Mouse (Mus musculus) liver (tissue): ENCODE results near the gene Dnajc1.
A peak's percentile ranks its signal among the peaks of the same experiment; 100 is the strongest.

Experiments
- DNase-seq: peaks from one replicate; pipeline ENCODE4 v3.0.0-alpha.2; 2020; ENCODE audit warnings: mixed read lengths

Dnajc1 gene

DNA sequence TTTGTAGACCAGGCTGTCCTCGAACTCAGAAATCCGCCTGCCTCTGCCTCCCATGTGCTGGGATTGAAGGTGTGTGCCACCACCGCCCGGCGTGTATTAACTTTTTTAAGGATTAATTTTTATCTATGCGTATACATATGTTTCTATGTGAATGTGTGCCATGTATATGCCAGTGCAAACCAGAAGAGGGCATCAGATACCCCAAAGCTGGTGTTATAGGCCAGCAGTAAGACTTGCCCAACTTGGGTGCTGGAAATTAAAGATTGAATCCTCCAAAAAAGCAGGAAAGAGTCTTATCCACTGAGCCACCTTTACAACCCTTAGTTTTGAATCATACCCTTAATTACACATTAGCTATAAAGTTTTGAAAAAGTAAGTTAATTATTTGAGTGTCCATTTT lies 107.5 kb downstream of the Dnajc1 start:
- DNase-seq = no peak

DNA sequence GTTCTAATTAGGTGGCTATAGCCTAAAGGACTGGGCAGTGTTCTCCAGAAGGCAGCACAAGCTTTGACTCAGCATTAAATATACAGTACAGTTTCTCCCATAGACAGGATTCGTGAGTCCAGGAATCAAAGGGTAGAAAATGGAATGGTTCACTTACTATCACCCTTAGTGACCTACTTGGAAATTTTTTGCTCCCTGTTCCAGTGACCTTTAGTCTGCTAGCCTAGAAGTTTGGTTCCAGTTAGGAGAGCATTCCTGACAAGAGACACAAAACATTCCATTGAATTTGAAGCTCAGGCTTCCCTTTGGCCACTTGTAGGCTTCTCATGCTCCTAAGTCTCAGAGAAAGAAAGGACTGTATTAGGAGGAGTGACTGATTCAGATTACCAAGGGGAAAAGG lies 126.9 kb downstream of the Dnajc1 start:
- no peak for DNase-seq

DNA sequence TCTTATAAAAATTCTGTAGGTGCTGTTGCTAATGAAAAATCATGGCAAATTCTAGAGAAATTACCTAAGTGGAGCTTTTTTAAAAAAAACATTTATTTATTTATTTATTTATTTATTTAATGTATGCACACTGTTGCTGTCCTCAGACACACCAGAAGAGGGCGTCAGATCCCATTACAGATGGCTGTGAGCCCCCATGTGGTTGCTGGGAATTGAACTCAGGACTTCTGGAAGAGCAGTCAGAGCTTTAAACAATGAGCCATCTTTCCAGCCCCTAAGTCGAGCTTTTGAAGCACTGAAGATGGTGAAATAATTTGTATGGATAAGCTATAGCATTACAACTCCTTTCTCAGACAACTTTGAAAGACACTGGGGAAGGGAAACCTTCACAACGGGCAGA lies 128.1 kb downstream of the Dnajc1 start:
- DNase-seq = no peak

DNA sequence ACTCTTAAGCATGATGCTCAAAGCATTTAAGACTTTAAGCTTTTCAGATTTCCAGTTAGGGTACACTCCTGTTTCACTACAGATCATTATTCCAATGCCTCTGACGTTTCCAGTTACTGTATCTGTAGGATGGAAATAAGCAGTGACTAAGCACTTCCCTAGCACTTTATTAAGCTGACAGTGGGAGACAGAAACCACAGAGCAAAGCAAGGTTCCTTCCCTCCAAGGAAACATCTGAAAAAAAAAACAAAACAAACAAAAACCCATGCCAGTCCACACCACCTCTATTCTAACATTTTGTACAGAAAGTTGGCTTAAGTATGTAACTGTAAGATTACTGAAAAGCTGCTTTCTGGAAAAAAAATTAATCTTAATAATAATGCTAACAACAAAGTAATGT lies 130.3 kb downstream of the Dnajc1 start:
- no peak for DNase-seq

DNA sequence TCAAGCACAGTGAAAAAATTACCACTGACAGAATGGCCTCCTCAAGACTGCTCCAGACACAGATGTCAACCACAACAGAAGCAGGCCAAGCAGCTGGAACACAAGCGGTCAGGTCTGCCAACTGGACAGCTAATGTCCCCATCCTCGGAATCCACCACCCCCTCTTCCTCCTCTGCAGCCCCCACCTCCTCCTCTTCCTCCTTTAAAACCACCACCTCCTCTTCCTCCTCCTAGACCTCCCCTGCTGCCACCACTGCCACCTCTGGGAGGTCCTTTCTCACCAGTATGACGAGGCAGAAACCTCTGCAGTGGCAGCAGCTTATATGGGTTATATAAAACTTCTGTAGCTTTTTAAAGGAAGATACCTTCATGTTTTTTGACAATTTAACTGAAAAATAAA lies 143.4 kb downstream of the Dnajc1 start:
- DNase-seq = no peak

DNA sequence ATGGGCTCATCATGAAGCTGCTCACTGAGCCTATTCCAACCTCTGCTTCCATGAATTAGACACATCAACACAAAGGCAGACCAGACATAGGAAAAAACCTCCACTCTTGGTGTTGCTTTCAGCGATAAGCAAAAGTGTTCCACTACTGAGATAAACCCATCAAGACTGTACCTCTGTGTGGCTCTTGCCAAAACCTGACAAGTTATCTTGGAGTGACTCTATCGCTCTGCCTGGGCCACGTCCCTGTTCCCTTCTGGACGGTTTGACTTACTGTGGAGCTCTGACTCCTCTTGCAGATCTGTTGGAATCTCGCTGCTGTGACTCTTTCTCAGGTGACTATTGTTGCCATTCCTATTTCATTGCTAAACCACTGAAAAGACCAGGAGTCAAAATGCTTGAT lies 157.1 kb downstream of the Dnajc1 start:
- no peak for DNase-seq

DNA sequence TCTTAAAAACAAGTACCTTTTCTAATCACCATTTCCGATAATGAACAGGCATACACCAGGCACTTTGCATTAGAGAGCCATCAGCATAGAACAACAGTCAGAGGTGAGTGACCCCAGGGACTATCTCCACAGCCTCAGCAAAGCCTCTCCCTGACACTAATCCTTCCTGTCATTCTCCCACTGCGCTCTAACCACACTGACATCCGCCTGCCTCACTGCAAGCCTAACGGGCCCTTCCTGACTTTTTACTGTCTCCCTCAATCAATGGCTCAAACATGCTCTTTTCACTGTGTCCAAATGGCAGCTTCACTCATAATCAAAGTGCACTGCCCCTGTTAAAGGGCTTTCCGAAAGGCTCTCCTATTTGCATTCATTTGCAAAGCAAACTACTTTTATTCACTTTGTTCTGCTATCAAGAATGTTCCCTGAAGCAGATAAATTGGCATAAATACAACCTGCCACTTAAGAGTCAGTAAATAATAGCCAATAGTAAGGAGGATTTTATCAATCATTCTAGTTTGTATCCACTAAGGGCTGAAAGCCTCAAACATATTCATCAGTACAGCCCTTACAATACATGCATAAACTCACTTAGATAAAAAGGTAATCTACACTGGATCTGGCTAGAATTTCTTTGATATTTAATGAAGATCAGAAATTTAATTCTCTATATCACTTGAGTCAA lies 159.6 kb downstream of the Dnajc1 start:
- no peak for DNase-seq

DNA sequence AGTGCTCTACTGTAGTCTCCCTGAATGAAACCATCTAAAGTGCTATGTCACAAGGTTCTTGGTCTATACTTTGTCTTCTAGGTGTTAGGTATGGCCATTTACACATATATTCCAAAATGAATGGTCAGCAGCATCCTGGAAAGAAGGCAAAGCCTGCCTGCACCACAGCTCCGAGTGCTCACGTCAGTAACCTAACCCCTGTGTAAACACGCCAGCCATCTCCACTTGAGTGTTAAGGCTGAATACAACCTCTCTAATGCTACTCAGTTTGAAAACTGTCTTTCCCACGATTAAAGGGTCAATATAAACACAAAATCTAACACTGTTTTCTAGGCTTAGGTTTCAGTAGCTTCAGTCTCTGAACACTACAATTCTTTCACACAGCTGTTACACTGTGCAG lies 161.5 kb downstream of the Dnajc1 start:
- DNase-seq = no peak

DNA sequence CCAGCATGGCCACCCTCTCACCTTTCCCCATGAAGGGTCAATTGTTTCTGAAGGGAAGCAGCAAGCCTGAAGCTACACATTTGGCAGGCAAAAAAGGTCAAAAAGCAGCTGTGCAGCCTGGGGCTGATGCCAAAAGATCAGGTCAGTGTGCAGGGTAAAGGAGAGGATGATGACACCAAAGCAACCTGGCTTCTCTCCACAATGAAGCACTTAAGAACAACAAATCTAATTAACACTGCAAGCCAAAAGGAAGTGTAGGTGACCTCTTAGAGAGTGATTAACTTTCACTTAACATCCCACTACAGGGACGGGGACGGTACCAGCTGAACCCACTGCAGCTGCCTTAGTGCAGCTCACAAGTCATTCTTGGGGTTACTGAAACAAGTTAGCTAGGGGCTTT lies 163.4 kb downstream of the Dnajc1 start:
- DNase-seq = no peak

DNA sequence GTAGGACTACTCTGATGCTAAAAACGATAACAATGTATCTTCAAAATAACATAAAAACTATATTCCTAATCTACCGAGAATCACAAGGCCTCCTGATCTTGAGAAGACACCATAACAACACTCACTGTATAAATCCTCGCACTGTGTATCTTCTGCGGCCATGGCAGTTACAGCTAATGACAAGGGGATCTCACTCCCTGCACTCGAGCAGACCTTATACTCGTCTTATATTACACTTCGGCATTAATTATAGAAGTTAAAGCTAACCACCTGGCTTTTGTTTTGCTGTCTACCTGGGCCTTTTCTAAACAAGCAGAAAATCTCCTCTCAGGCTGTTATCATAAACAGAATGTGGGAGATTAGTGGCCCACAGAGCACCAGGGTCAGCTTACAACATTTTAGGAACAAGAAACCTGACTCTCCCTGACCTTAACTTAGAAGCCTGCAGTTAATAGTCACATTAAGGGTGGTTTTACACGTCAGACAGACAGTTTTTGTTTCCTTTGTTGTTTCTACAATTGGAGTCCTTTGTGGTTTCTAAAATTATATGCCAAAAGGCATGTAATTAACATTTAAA lies 164.1 kb downstream of the Dnajc1 start:
- no peak for DNase-seq

DNA sequence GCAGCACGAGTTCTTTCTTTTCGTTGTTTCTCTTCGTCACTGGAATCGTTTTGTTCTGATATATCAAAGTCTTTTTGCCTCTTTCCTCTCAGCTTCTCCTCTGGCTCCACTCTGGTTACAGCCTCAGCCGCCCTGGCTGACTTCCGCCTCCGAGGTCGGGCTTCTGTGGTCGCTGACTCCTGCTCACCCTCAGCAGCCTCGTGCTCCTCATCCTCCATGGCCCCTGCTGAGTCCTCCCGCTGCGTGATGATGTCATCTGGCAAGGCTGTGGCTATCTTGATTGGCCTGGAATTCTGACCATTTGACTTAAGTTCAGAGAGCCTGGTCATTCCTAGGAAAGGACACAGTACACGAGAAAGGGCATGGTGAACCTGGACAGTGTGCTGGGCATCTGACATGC lies 173.1 kb downstream of the Dnajc1 start:
- DNase-seq = no peak

DNA sequence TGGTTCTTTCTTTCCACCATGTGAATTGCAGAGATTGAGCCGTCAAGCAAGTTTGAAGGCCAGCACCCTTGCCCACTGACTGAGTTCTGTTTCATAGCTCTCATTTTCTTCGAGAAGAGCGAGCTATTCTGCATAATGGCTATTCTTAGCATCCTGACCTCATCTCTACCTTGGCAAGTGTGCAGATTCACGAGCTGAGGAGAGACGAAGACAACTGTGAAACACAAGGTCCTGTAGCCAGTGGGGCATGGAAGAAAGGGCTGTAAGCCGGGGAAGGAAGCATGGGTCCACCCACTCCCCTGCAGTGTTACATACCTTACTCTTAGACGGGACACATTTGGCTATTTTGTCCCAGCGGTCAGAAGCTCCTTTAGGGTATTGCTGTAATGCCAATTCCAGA lies 173.5 kb downstream of the Dnajc1 start:
- no peak for DNase-seq

DNA sequence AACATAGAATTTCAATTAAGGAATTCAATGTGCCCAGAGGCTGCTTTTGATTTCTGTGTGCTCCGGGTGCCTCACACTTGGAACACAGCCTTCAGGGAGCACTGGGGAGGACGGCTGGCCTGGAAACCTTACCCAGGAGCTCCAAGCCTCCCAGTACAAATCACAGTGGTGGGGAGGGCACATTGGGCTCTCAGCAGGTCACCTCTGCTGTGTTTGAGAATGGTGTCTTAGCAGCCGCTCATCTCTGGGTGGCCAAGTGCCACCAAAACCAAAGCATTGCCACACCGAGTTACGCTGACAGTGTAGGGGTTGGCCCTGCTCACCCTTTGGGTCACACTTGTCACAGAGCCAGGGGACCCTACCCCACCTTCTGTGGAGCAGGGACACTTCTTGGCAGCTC lies 174.1 kb downstream of the Dnajc1 start:
- DNase-seq = no peak

DNA sequence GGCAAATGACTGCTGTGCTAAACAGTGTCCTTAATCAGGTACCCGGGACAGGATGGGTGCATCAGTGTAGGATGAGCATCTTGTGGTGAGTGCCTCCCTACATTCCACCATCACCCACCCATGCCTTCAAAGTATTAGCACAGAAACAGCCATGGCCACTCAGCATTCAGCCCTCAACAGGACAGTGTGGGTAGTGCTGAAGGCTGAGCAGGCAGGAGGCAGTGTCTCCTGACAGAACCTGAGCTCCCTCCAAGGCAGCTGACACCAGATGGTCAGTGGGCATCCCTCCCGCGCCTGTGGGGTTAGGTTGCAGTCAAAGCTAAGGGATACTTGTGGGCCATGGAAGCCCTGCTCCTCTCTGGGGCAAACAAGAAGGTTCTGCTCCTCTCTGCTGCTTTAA lies 174.8 kb downstream of the Dnajc1 start:
- DNase-seq = no peak

DNA sequence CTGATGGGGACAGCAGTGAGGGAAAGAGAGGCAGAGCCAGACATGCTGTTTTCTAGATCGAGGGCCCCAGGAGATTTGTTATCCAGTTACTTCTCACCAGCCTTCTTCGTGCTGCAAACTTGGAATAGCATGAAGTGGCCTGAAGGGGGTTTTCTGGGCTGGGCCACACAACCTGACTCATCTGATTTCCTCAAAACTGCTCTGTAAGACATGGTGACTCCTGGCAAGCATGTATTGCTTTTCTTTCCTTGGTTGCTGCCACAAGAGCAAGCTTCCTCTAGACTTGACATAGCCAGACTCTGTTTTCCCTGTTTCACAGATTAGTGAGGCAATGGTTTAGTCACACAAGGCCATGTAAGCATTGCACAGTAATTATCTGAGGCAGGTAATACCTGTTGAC lies 178.6 kb downstream of the Dnajc1 start:
- DNase-seq = no peak

DNA sequence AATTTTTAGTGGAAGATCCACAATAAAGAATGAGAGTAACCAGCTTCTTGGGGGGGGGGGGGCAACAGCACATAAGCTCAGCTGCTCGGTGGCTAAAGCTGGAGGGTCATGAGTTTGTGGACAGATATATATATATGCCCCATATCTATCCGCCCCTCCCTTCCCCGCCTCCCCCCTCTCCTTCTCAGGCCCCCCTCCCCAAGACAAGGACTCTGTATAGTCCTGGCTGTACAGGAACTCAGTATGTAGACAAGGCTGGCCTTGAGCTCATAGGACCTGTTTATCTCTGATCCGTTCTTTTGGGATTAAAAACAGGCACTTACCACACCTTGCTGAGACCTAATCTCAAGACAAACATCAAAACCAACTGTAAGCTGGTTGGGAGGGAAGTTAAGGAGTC lies 182.7 kb downstream of the Dnajc1 start:
- no peak for DNase-seq

DNA sequence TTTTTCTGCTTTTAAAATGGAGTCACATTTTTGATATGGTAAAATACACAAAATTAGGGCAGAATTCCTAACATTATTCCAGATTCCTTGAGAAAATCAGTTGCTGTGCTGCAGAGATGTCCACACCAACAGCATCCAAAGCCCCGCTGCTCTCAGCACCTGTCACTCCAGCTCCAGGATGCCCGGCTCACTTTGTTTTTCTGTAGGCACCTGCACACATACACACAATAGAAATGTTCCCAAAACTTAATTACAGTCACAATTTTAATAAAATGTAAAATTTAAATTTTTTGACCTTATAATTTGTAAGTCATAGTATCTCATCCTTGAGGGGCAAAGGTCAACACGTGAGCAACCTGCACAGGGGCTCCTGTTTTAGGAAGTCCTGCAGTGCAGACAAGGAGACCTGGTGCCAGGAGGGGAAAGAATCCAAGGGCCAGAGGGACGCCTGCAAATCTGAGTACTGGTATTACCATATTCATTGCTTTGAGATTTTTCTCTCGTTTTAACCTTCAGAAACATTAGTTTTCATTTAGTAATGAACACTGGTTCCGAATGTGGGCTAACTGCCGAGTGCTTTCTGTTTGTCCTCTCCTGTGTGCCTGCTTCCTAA lies 183.3 kb downstream of the Dnajc1 start:
- no peak for DNase-seq

DNA sequence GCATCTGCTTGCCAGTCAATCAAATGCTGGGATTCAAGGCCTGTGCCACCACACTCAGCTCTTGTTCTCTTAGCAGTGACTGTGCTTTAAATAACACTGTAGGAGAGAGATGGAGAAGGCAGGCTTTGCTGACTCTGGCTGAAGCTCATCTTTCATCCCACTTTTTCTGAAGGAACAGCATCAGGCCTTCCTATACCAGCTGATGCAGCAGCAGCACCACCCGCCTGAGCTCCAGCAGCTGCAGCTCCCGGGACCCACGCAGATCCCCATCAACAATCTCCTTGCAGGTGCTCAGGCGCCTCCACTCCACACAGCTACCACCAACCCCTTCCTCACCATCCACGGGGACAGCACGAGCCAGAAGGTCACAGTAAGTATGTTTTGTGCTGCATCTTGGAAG lies 184.1 kb downstream of the Dnajc1 start:
- DNase-seq = no peak

DNA sequence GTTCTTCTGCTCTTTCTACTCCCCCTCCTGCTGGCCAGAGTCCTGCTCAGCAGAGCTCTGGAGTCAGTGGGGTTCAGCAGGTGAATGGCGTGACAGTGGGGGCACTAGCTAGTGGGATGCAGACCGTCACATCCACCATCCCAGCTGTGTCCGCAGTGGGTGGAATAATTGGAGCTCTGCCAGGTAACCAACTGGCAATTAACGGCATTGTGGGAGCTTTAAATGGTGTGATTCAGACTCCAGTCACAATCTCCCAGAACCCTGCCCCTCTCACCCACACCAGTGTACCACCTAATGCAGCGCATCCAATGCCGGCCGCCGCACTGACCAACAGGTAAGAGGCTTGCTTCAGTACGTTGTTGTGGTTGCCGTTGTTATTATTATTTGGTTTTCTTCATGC lies 185.8 kb downstream of the Dnajc1 start:
- no peak for DNase-seq

DNA sequence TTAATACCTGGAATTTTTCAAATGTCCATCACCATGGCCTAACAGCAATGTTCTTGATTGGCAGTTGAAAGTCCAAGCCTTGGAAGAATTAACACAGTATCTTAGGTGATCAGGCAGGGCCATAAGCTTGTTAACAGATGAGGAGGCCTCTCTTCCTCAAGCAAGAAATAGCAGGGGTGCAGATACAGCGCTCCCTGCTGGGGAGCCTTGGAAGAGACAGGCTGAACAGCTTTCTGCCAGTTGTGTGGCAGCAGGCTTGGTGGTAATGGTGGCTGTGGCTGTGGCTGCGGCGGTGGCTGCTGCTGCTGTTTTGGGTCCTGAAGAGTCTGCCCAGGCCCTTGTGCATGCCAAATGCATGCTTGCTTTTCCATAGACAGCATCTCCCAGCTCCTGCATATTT lies 187.5 kb downstream of the Dnajc1 start:
- peak; percentile 56 for DNase-seq

DNA sequence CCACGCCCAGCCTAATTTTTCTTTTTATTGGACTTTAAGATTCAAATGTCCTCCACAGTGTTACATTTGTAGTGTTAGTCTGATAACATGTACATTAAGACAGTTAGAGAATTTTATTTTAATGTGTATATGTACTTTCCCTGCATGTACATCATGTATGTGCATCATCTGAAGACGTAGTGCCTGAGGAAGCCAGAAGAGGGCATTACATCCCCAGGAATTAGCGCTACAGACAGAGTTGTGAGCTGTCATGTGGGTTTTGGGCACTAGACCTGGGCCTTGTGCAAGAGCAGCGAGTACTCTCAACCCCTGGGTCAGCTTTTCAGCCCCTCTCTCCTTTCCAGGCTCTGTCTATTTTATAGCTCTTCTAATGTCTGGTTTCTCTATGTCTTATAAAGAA lies 189.7 kb downstream of the Dnajc1 start:
- no peak for DNase-seq

DNA sequence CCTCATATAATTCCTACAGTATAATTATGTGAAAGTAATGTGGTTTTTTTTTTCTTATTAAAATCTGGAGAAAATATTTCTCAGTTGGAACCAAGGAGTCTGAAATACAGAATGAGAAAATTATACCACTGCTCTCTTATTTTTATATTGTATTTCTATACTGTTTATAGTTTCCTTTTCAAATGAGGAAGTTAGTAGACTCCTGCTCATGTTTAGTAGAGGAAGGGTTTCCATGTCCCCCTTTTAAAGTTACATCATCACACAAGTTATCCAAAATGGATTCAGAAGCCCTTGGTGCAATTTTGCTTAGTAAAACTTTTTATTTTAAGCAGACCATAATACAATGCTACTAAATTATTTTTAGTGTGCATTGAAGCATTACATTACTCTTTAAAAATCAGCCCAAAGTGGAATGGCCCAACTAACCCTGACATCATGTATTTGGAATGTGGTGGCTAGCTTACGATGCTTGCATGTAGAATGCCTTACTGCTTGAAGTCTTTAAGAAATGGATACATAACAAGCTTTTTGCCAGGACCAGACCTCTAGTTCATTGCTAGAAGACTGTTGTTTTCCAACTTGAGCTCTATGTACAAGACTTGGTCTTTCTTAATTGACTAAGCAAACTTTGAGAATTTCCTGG lies 190.7 kb downstream of the Dnajc1 start:
- DNase-seq = no peak

DNA sequence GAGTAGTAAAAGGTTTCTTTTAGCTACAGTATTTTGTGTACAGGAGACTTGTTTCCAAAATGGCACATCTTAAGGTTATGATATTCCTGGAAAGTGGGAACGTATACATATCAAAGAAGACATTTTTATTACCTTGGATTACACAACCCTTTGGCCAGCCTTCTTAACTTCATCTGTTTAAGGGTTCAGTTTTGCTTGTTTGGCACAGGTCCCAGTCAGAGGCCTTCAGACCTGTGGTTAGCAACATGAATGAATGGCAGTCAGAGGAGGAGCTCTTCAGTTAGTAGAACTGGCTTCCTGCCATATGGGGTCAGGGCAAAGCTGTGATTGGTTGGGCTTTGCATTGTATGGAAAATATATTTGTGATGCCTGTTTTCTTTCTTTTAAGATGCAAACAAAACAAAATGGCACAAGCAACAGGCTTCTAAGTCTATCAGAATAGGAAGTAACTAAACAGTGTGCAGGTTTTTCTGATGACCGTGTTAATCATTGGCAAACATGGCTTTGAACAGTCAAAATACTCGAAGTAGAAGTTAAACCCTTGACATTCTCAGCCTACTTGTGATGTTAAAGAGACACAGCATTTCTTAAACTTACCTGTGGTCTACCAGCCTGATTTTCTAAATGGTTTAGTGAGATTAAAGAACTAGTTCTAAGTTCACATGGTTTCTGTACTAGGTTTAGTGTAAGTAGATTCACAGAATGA lies 196.8 kb downstream of the Dnajc1 start:
- DNase-seq = peak; percentile 20

DNA sequence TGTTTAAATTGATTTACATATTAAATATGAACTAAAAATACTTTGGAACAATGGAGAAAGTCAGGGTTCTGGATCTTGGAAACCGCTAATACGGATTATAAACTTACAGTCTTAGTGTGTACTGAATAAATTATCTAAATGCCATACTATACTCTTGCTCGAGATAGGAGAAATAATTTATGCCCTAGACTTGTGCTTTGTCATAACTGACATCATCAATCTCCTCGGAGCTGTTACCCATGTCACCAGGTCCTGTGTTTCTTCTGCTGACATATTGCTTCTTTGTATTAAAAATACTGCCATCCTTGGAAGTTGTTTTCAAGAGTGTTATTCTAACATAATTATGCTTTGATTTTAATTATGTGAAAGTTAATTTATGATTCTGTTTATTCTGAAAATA lies 197.3 kb downstream of the Dnajc1 start:
- no peak for DNase-seq
